In genomic region chr4:53630963-53631315, GRCm38 (mm10) we compare ENCODE assay signal across 8 mouse cellular contexts. TPM values are rescaled to one million over a fixed set of nuclear protein-coding genes. Genes with fewer than 3 reads are reported as not detected.
DNase-seq lines count a peak whose midpoint lies in the region; ATAC-seq and TF ChIP-seq lines count a peak whose summit lies in the region.

No protein-coding gene starts in this region.

- H3K4me1 ChIP-seq in cerebellum, adult 2 months (ENCODE audit: control insufficient read depth, insufficient read depth, low read length) = no peaks in the 10 kb centered on the region; the same call in 1 of the 2 replicates
- H3K4me1 ChIP-seq in megakaryocyte, embryonic 14.5 days = peaks cover 13% of the 10 kb centered on the region
- no peaks in the 10 kb centered on the region for H3K4me1 ChIP-seq in limb, embryonic 11.5 days (ENCODE audit: control insufficient read depth, insufficient read depth, low read length)
- peaks cover 6% of the 10 kb centered on the region for H3K4me1 ChIP-seq in small intestine, adult 2 months (ENCODE audit: control insufficient read depth, insufficient read depth, insufficient read length, low read length)

- no peak for TF ChIP-seq POLR2A in cerebellum, adult 2 months (IDR thresholded peaks at IDR 0.05; ENCODE audit: borderline replicate concordance, insufficient read depth, low read length)
- no peak for TF ChIP-seq POLR2A in small intestine, adult 2 months (IDR thresholded peaks at IDR 0.05; ENCODE audit: low read depth, low read length)

- peak overlapping the region; percentile 49 for H3K4me2 ChIP-seq in limb, embryonic 11.5 days (ENCODE audit: low read depth, severe bottlenecking)

- peak overlapping the region; percentile 85 for H3K27ac ChIP-seq in cerebellum, adult 2 months (ENCODE audit: insufficient read depth, low read length)
- H3K27ac ChIP-seq in limb, embryonic 11.5 days (replicated peaks; ENCODE audit: low read depth, low read length) = no peak overlapping the region
- H3K27ac ChIP-seq in small intestine, adult 2 months (ENCODE audit: insufficient read depth, low read depth, low read length) = no peak overlapping the region

- H3K27me3 ChIP-seq in cerebellum, adult 2 months (ENCODE audit: control insufficient read depth, insufficient read depth, low read length) = no peaks in the 10 kb centered on the region
- H3K27me3 ChIP-seq in megakaryocyte, embryonic 14.5 days (replicated peaks) = peaks cover 64% of the 10 kb centered on the region
- no peaks in the 10 kb centered on the region for H3K27me3 ChIP-seq in limb, embryonic 11.5 days (ENCODE audit: control insufficient read depth, insufficient read depth, low read length)
- H3K27me3 ChIP-seq in small intestine, adult 2 months (ENCODE audit: control insufficient read depth, insufficient read depth, low read length) = no peaks in the 10 kb centered on the region

- ATAC-seq in megakaryocyte, adult 5-6 weeks (ENCODE audit: poor library complexity, severe bottlenecking) = no peak
- no peak for ATAC-seq in limb, embryonic 11.5 days (ENCODE audit: insufficient number of reproducible peaks, low FRiP score, low TSS enrichment, low read depth)
- no peak for ATAC-seq in megakaryocyte progenitor cell, adult 5-6 weeks (replicated peaks; ENCODE audit: poor library complexity)

- peak overlapping the region; percentile 95 for H3K4me3 ChIP-seq in cerebellum, adult 2 months (replicated peaks; ENCODE audit: insufficient read depth, low read depth, low read length)
- peak overlapping the region; percentile 90 for H3K4me3 ChIP-seq in megakaryocyte, embryonic 14.5 days (replicated peaks)
- peak overlapping the region; percentile 85 for H3K4me3 ChIP-seq in limb, embryonic 11.5 days (ENCODE audit: low read depth, low read length)
- H3K4me3 ChIP-seq in small intestine, adult 2 months (ENCODE audit: low read depth, low read length) = peak overlapping the region; percentile 88

- no peaks in the 10 kb centered on the region for H3K36me3 ChIP-seq in megakaryocyte, embryonic 14.5 days (replicated peaks; ENCODE audit: low read length)
- no peaks in the 10 kb centered on the region for H3K36me3 ChIP-seq in limb, embryonic 11.5 days (ENCODE audit: control insufficient read depth, insufficient read depth, low read length)
- H3K36me3 ChIP-seq in small intestine, adult 2 months (ENCODE audit: control insufficient read depth, insufficient read depth, low read length) = no peaks in the 10 kb centered on the region

- WGBS in cerebellum, adult 2 months = 4% methylated on average over 12 of the region's 12 CpGs
- 12% methylated on average over 12 of the region's 12 CpGs for WGBS in limb, embryonic 11.5 days
- WGBS in small intestine, adult 2 months = 27% methylated on average over 12 of the region's 12 CpGs

- TF ChIP-seq CTCF in cerebellum, adult 2 months (IDR thresholded peaks at IDR 0.05; ENCODE audit: borderline replicate concordance, insufficient read depth, low read depth, low read length) = no peak
- TF ChIP-seq CTCF in small intestine, adult 2 months (IDR thresholded peaks at IDR 0.05; ENCODE audit: extremely low read depth, insufficient read length, insufficient replicate concordance, low read depth, low read length) = no peak

- H3K9ac ChIP-seq in limb, embryonic 11.5 days (ENCODE audit: low read length) = peak overlapping the region; percentile 85

- H3K9me3 ChIP-seq in megakaryocyte, embryonic 14.5 days = no peaks in the 10 kb centered on the region
- H3K9me3 ChIP-seq in limb, embryonic 11.5 days (ENCODE audit: control insufficient read depth, low read length) = no peaks in the 10 kb centered on the region

- DNase-seq in cerebellum, adult 2 months = no peak
- DNase-seq in cerebellum, adult 18-20 months = no peak
- no peak for DNase-seq in limb, embryonic 11.5 days (ENCODE audit: low spot score)
- DNase-seq in embryo, embryonic 10 days (ENCODE audit: low spot score) = no peak

RNA-seq across cellular contexts. Expression of gene Fsd1l, which starts 0.3 kb away (rescaled TPM):
- polyA plus RNA-seq in cerebellum, adult 2 months (2012; rRNA removed) = 9.6 and 10.7 TPM in 2 replicates
- not detected in 2 replicates for polyA plus RNA-seq in megakaryocyte, embryonic 14.5 days (2012; ENCODE audit: insufficient read depth, low replicate concordance)
- 6.1 and 10.2 TPM in 2 replicates for total RNA-seq in megakaryocyte, adult 5-6 weeks (2015)
- total RNA-seq in megakaryocyte, adult 5-6 weeks (2017) = 5.5 and 7.4 TPM in 2 replicates
- polyA plus RNA-seq in limb, embryonic 11.5 days (2014; fragmentation: Nextera tagmentation; extraction: Ambion mirVana) = 7.1 and 7.8 TPM in 2 replicates
- 0.09 and 0.53 TPM in 2 replicates for polyA plus RNA-seq in small intestine, adult 2 months (2012; rRNA removed)
- total RNA-seq in megakaryocyte progenitor cell, adult 5-6 weeks (2015) = 1.9 and 2.0 TPM in 2 replicates
- 2.9 and 3.8 TPM in 2 replicates for total RNA-seq in megakaryocyte progenitor cell, adult 5-6 weeks (2017)
